Comparison of ENCODE assay signal across 7 mouse cellular contexts in the genomic region with DNA sequence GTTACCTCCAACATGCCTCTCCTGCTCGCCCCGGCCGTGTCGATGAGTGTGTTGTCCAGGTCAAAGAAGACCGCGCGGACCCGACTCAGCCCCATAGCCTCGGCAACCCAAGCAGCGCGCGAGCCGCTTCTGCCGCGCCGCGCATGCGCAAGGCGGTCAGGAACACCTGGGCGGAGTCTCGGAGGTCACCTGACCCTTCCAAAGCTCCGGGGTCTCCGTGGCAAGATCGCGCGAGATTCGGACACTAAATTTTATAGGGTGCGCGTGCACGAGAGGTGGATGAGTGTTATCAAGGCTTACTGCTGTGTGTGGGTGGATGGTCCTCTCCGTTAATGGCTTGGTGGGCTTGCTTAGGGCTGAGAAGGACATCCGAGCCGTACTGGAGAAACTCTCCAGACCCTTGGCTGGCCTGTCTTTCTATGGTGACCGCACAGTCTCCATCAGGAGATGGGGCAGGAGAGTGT. TPM values are rescaled to one million over a fixed set of nuclear protein-coding genes. Genes with fewer than 3 reads are reported as not detected.
DNase-seq lines count a peak whose midpoint lies in the region; ATAC-seq lines count a peak whose summit lies in the region.

A gene (minus strand): TSS at position 151 of the 464 bp plus-strand sequence.
A gene (minus strand): TSS at position 167 of the 464 bp plus-strand sequence.

- peak; percentile 95 for DNase-seq in adrenal gland, adult 2 months
- DNase-seq in embryo, embryonic 11.5 days (ENCODE audit: low read depth, low spot score) = peak; percentile 93
- peak; percentile 87 to 91 for DNase-seq in gastrocnemius, postnatal 36 days
- DNase-seq in left cerebral cortex, postnatal 25 days (ENCODE audit: low spot score in 2 of 2) = peak; percentile 90 to 95
- DNase-seq in midbrain, embryonic 10.5 days (ENCODE audit: low spot score) = peak; percentile 93
- peak; percentile 88 for DNase-seq in right cerebral cortex, postnatal 4 days

- peak within 1 kb of the TSS; percentile 98 for H3K9ac ChIP-seq in intestine, embryonic 15.5 days

- ATAC-seq in intestine, embryonic 15.5 days = peak; percentile 98

- H3K4me1 ChIP-seq in intestine, embryonic 15.5 days (replicated peaks) = no peaks in the 10 kb centered on the region
- H3K4me1 ChIP-seq in midbrain, embryonic 10.5 days = peaks cover 19% of the 10 kb centered on the region

- no peaks in the 10 kb centered on the region for H3K36me3 ChIP-seq in intestine, embryonic 15.5 days
- peaks cover 4% of the 10 kb centered on the region; the same call in 1 of the 2 replicates for H3K36me3 ChIP-seq in midbrain, embryonic 10.5 days

- H3K9me3 ChIP-seq in intestine, embryonic 15.5 days = no peaks in the 10 kb centered on the region
- no peaks in the 10 kb centered on the region for H3K9me3 ChIP-seq in midbrain, embryonic 10.5 days (replicated peaks)

- H3K4me3 ChIP-seq in intestine, embryonic 15.5 days (replicated peaks) = peak within 1 kb of the TSS; percentile 94
- peak within 1 kb of the TSS; percentile 80 for H3K4me3 ChIP-seq in midbrain, embryonic 10.5 days

- intact Hi-C loops in gastrocnemius, postnatal 36 days (cut with DNase I) = no loop called here
- intact Hi-C loops in left cerebral cortex, postnatal 25 days (cut with DNase I) = no loop called here

- no peaks in the 10 kb centered on the region for H3K27me3 ChIP-seq in intestine, embryonic 15.5 days (replicated peaks)
- H3K27me3 ChIP-seq in midbrain, embryonic 10.5 days (ENCODE audit: low read depth, poor library complexity, severe bottlenecking) = no peaks in the 10 kb centered on the region

- WGBS in intestine, embryonic 15.5 days = under 1% methylated on average over 34 of the region's 34 CpGs
- 2% methylated on average over 34 of the region's 34 CpGs for WGBS in midbrain, embryonic 10.5 days

- peak within 1 kb of the TSS; percentile 84 for H3K4me2 ChIP-seq in intestine, embryonic 15.5 days (replicated peaks)

- H3K27ac ChIP-seq in intestine, embryonic 15.5 days = peak within 1 kb of the TSS; percentile 88
- H3K27ac ChIP-seq in midbrain, embryonic 10.5 days (replicated peaks) = peak within 1 kb of the TSS; percentile 92

RNA-seq across cellular contexts. Expression of the first gene that starts in this region (rescaled TPM):
- 10 to 100 TPM; 14.6 to 22.1 TPM for total RNA-seq in adrenal gland, adult 2 months (2021)
- polyA plus RNA-seq in adrenal gland, adult 2 months (2012; rRNA removed) = 9.6 and 10.4 TPM in 2 replicates
- total RNA-seq in gastrocnemius, postnatal 36 days (2021) = under 1 TPM; 0.26 to 0.47 TPM
- polyA plus RNA-seq in intestine, embryonic 15.5 days (2015; fragmentation: Nextera tagmentation; extraction: Ambion mirVana) = 6.5 and 6.7 TPM in 2 replicates
- total RNA-seq in left cerebral cortex, postnatal 25 days (2021) = 1 to 10 TPM; 5.2 to 5.9 TPM
- 19.6 and 20.9 TPM in 2 replicates for polyA plus RNA-seq in midbrain, embryonic 10.5 days (2016; fragmentation: Nextera tagmentation; extraction: Ambion mirVana)

RNA-seq across cellular contexts. Expression of the second gene that starts in this region (rescaled TPM):
- 10 to 100 TPM in 1 of 2 experiments, 1 to 10 TPM in 1; 6.2 to 11.4 TPM for total RNA-seq in adrenal gland, adult 2 months (2021)
- 0.47 and 0.64 TPM in 2 replicates for polyA plus RNA-seq in adrenal gland, adult 2 months (2012; rRNA removed)
- 1 to 10 TPM; 2.5 to 2.7 TPM for total RNA-seq in gastrocnemius, postnatal 36 days (2021)
- 53.8 and 61.2 TPM in 2 replicates for polyA plus RNA-seq in intestine, embryonic 15.5 days (2015; fragmentation: Nextera tagmentation; extraction: Ambion mirVana)
- 10 to 100 TPM; 25.1 to 31.1 TPM for total RNA-seq in left cerebral cortex, postnatal 25 days (2021)
- polyA plus RNA-seq in midbrain, embryonic 10.5 days (2016; fragmentation: Nextera tagmentation; extraction: Ambion mirVana) = 54.3 and 58.4 TPM in 2 replicates

Comparison
In these comparisons a context has a peak if more than half of its experiments do, and no peak if none do; other contexts are left out.
1. Peak in every context shown above with its lines: DNase-seq, ATAC-seq, H3K4me3 ChIP-seq and H3K27ac ChIP-seq.
2. RNA of the first gene that starts in this region (total RNA-seq): 14.6 to 22.1 TPM in adrenal gland, adult 2 months and 5.2 to 5.9 TPM in left cerebral cortex, postnatal 25 days; 0.26 to 0.47 TPM in gastrocnemius, postnatal 36 days; every median in the first group is over 4 times any median in the second.
3. RNA of the second gene that starts in this region (polyA plus RNA-seq): 53.8 to 61.2 TPM in intestine, embryonic 15.5 days and 54.3 to 58.4 TPM in midbrain, embryonic 10.5 days; 0.47 to 0.64 TPM in adrenal gland, adult 2 months; every median in the first group is over 10 times any median in the second.